Mouse (Mus musculus) liver, embryonic 11.5 days (tissue): ENCODE measurements around the gene Mark4. TPM values are rescaled to one million over a fixed set of nuclear protein-coding genes. Genes with fewer than 3 reads are reported as not detected.

Source experiments
- ATAC-seq: fragments of 200-750 bp; cut with Nextera tagmentation; replicated peaks from 2 replicates; pipeline ENCODE4 v1.8.0; 2017; ENCODE audit warnings: moderate number of reproducible peaks, mild to moderate bottlenecking, moderate TSS enrichment, moderate library complexity; ENCODE audit not compliant: low FRiP score
- DNase-seq: peaks from one replicate; pipeline ENCODE4 v3.0.0-alpha.2; 2017; ENCODE audit warnings: low spot score
- H3K27ac ChIP-seq: fragments of 300-500 bp; sonication (generic); 2 replicates; pipeline ENCODE4 v1.5.1; 2014; ENCODE audit warnings: mild to moderate bottlenecking, low read depth, low read length, control low read depth
- H3K27me3 ChIP-seq: fragments of 300-500 bp; sonication (generic); replicated peaks from 2 replicates; pipeline ENCODE4 v1.6.1; 2014; ENCODE audit warnings: low read length, mixed read lengths; ENCODE audit not compliant: control insufficient read depth, insufficient read depth
- H3K36me3 ChIP-seq: fragments of 300-500 bp; sonication (generic); 2 replicates; pipeline ENCODE4 v1.6.1; 2014; ENCODE audit warnings: mild to moderate bottlenecking, low read length, moderate library complexity, mixed read lengths; ENCODE audit not compliant: control insufficient read depth, insufficient read depth
- H3K4me1 ChIP-seq: fragments of 300-500 bp; sonication (generic); replicated peaks from 2 replicates; pipeline ENCODE4 v1.6.1; 2014; ENCODE audit warnings: low read length, mixed read lengths; ENCODE audit not compliant: control insufficient read depth, insufficient read depth
- H3K4me2 ChIP-seq: fragments of 300-500 bp; sonication (generic); 2 replicates; pipeline ENCODE4 v1.6.1; 2014; ENCODE audit warnings: mild to moderate bottlenecking, control low read depth, moderate library complexity
- H3K4me3 ChIP-seq: fragments of 300-500 bp; sonication (generic); 2 replicates; pipeline ENCODE4 v1.5.1; 2014; ENCODE audit warnings: low read depth, low read length, control low read depth
- H3K9ac ChIP-seq: fragments of 300-500 bp; sonication (generic); 2 replicates; pipeline ENCODE4 v1.6.1; 2014; ENCODE audit warnings: low read depth, low read length, control low read depth
- H3K9me3 ChIP-seq: fragments of 300-500 bp; sonication (generic); 2 replicates; pipeline ENCODE4 v1.6.1; 2016; ENCODE audit warnings: low read length, inconsistent platforms, mixed read lengths; ENCODE audit not compliant: control insufficient read depth
- WGBS: fragments of 180-500 bp; shearing (Covaris S2); extraction: QIAGEN DNeasy Blood & Tissue Kit; methylation state at CpG from one replicate; pipeline ENCODE4 v1.1.7; 2014; 5-methylcytosine and 5-hydroxymethylcytosine counted together
- polyA plus RNA-seq: library from polyadenylated mRNA; unstranded; fragments of >200 nt; fragmentation: Nextera tagmentation; extraction: Ambion mirVana; gene quantifications from 2 replicates; pipeline ENCODE4 v1.2.1, GENCODE M21; 2014

The Mark4 gene
- polyA plus RNA-seq, result 6.7 and 7.7 TPM in 2 replicates

DNA sequence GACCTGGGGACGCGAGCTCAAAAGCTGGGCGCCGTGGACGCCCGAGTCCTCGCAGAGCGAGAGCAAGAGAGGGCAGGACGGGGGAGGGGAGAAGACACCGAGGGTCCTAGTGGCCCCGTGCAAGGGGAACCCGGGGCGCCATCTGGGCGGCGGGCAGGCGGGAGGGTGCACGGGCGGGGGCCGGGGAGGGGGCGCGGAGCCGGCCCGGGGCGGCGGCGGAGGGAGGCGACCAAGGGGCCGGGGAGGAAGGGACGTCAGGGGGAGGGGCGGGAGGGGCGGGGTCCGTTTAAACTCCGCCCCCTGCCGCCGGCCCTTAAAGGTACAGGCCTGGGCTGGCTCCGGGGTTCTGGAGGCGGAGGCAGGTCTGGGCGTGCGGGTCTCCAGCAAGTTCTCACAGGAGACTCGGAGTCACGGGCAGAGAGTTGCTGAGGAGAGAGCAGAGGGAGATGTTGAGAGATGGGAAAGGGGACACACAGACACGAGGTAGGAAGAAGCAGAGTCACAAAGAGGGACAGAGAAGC, at the start of gene Mark4:
TSS of gene Mark4 (minus strand) at position 231 of the 521 bp plus-strand sequence.
- Histone ChIP-seq H3K36me3 (peaks cover 6% of the 10 kb centered on the region; the same call in 1 of the 2 replicates), H3K4me2 (peak within 1 kb of the TSS; percentile 95), H3K27me3 (no peaks in the 10 kb centered on the region), H3K4me3 (peak within 1 kb of the TSS; percentile 74), H3K4me1 (peaks cover 30% of the 10 kb centered on the region), H3K27ac (peak within 1 kb of the TSS; percentile 35), H3K9me3 (no peaks in the 10 kb centered on the region), H3K9ac (peak within 1 kb of the TSS; percentile 83)
- WGBS, result 2% methylated on average over 23 of the region's 42 CpGs
- DNase-seq (peak; percentile 87), ATAC-seq (peak; percentile 86)

DNA sequence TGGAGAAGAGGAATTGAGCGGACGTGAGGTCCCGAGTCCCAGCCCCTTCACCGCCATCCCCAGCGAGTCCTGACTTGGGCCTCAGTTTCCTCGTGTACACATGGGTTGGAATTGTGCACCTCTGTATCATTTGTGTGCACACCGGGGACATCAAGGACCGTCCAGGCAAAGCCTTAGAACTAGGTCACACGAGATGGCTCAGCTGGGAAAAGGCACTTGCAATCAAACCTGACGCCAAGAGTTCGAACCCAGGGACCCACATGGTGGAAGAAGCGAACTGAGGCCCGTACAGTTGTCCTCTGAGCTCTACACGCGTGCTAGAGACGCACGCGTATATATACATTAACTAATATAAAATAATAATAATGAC, 49.0 kb upstream of the Mark4 start:
- peak overlapping the region; percentile 94 for H3K9ac ChIP-seq
- peak overlapping the region; percentile 52 for H3K27ac ChIP-seq
- peaks cover 13% of the 10 kb centered on the region; the same call in 1 of the 2 replicates for H3K4me1 ChIP-seq
- H3K4me3 ChIP-seq, result peak overlapping the region; percentile 87
- no peaks in the 10 kb centered on the region for H3K36me3 ChIP-seq
- no peaks in the 10 kb centered on the region for H3K9me3 ChIP-seq
- 3% methylated on average over 18 of the region's 18 CpGs for WGBS
- DNase-seq (no peak), ATAC-seq (no peak)
- H3K4me2 ChIP-seq, result peak overlapping the region; percentile 84
- no peaks in the 10 kb centered on the region for H3K27me3 ChIP-seq

GRCm38 (mm10) chr7:19506969-19507611, 48.5 kb upstream of the Mark4 start:
- Histone ChIP-seq H3K9ac (peak overlapping the region; percentile 94), H3K4me2 (peak overlapping the region; percentile 84), H3K4me1 (peaks cover 13% of the 10 kb centered on the region; the same call in 1 of the 2 replicates), H3K36me3 (no peaks in the 10 kb centered on the region), H3K27me3 (no peaks in the 10 kb centered on the region), H3K4me3 (peak overlapping the region; percentile 87), H3K27ac (peak overlapping the region; percentile 52), H3K9me3 (no peaks in the 10 kb centered on the region)
- ATAC-seq (peak; percentile 16; the same call in 1 of the 2 replicates), DNase-seq (peak; percentile 74)
- 2% methylated on average over 71 of the region's 71 CpGs for WGBS

- Histone ChIP-seq H3K36me3 (no peaks in the 10 kb centered on the region), H3K4me1 (peaks cover 13% of the 10 kb centered on the region; the same call in 1 of the 2 replicates), H3K27ac (peak overlapping the region; percentile 15; the same call in 1 of the 2 replicates), H3K4me2 (peak overlapping the region; percentile 84), H3K9ac (peak overlapping the region; percentile 94), H3K9me3 (no peaks in the 10 kb centered on the region), H3K27me3 (no peaks in the 10 kb centered on the region), H3K4me3 (peak overlapping the region; percentile 87)
- ATAC-seq (no peak), DNase-seq (no peak)
- WGBS, result 21% methylated on average over 6 of the region's 6 CpGs
These were observed 47.7 kb upstream of the Mark4 start for GRCm38 (mm10) chr7:19506326-19506725.

GRCm38 (mm10) chr7:19503481-19504068, 45.0 kb upstream of the Mark4 start:
- Histone ChIP-seq H3K36me3 (no peaks in the 10 kb centered on the region), H3K27me3 (no peaks in the 10 kb centered on the region), H3K4me2 (no peak overlapping the region), H3K4me3 (no peak overlapping the region), H3K9ac (no peak overlapping the region), H3K27ac (no peak overlapping the region), H3K4me1 (peaks cover 15% of the 10 kb centered on the region; the same call in 1 of the 2 replicates), H3K9me3 (no peaks in the 10 kb centered on the region)
- ATAC-seq, result no peak
- no peak for DNase-seq
- 31% methylated on average over 5 of the region's 5 CpGs for WGBS

DNA sequence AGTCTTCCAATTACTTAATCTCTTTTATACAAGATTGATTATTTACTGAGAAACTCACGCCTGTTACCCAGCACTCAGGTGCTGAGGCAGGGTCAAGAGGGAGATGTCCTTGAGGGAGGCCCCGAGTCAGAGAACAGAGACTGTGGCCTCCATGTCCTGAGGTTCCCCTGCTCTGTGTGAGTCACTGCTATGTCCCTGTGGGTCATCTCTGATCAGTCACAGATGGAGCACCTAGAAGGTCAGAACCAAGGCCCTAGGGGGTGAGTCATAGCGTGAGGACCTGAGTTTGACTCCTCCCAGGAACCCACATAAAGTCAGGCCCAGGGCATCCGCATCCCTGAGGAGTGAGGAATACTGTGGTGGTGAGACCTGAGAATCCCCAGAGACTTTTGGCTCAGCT, 43.0 kb upstream of the Mark4 start:
- H3K4me2 ChIP-seq, result no peak overlapping the region
- ATAC-seq, result no peak
- no peak overlapping the region for H3K9ac ChIP-seq
- H3K27ac ChIP-seq, result no peak overlapping the region
- 79% methylated on average over 4 of the region's 4 CpGs for WGBS
- no peaks in the 10 kb centered on the region for H3K27me3 ChIP-seq
- H3K9me3 ChIP-seq, result no peaks in the 10 kb centered on the region
- H3K4me3 ChIP-seq, result no peak overlapping the region
- DNase-seq, result no peak
- H3K36me3 ChIP-seq, result no peaks in the 10 kb centered on the region
- H3K4me1 ChIP-seq, result peaks cover 10% of the 10 kb centered on the region; the same call in 1 of the 2 replicates

GRCm38 (mm10) chr7:19500420-19501363, 42.1 kb upstream of the Mark4 start:
- peaks cover 8% of the 10 kb centered on the region for H3K4me1 ChIP-seq
- no peak overlapping the region for H3K27ac ChIP-seq
- H3K9me3 ChIP-seq, result no peaks in the 10 kb centered on the region
- H3K9ac ChIP-seq, result no peak overlapping the region
- H3K36me3 ChIP-seq, result no peaks in the 10 kb centered on the region
- H3K4me3 ChIP-seq, result no peak overlapping the region
- WGBS, result 54% methylated on average over 12 of the region's 12 CpGs
- DNase-seq (no peak), ATAC-seq (no peak)
- no peaks in the 10 kb centered on the region for H3K27me3 ChIP-seq
- H3K4me2 ChIP-seq, result no peak overlapping the region

GRCm38 (mm10) chr7:19498326-19498725, 39.7 kb upstream of the Mark4 start:
- Histone ChIP-seq H3K4me1 (peaks cover 8% of the 10 kb centered on the region), H3K9ac (no peak overlapping the region), H3K27me3 (no peaks in the 10 kb centered on the region), H3K9me3 (no peaks in the 10 kb centered on the region), H3K36me3 (no peaks in the 10 kb centered on the region), H3K4me2 (no peak overlapping the region), H3K4me3 (no peak overlapping the region), H3K27ac (no peak overlapping the region)
- DNase-seq (no peak), ATAC-seq (no peak)
- WGBS, result 54% methylated on average over 4 of the region's 4 CpGs
